Mouse (Mus musculus) heart, postnatal 0 days (tissue): ENCODE measurements around the gene Grifin. TPM values are rescaled to one million over a fixed set of nuclear protein-coding genes. Genes with fewer than 3 reads are reported as not detected.

Source experiments
- ATAC-seq: fragments of 200-750 bp; cut with Nextera tagmentation; 2 replicates; pipeline ENCODE4 v1.8.0; 2017; ENCODE audit warnings: low read depth, moderate number of reproducible peaks, moderate library complexity; ENCODE audit not compliant: insufficient read depth
- DNase-seq: peaks from one replicate; pipeline ENCODE4 v3.0.0-alpha.2; 2016; ENCODE audit warnings: low spot score
- H3K27ac ChIP-seq: fragments of 300-500 bp; sonication (generic); 2 replicates; pipeline ENCODE4 v1.5.1; 2014; ENCODE audit warnings: low read depth, mild to moderate bottlenecking
- H3K27me3 ChIP-seq: fragments of 300-500 bp; sonication (generic); 2 replicates; pipeline ENCODE4 v1.6.1; 2014; ENCODE audit warnings: low read length, mixed read lengths; ENCODE audit not compliant: control insufficient read depth, insufficient read depth
- H3K36me3 ChIP-seq: fragments of 300-500 bp; sonication (generic); replicated peaks from 2 replicates; pipeline ENCODE4 v1.6.1; 2014; ENCODE audit warnings: low read length, mixed read lengths; ENCODE audit not compliant: control insufficient read depth, insufficient read depth
- H3K4me1 ChIP-seq: fragments of 300-500 bp; sonication (generic); 2 replicates; pipeline ENCODE4 v1.6.1; 2014; ENCODE audit warnings: antibody characterized with exemption; ENCODE audit not compliant: control insufficient read depth, insufficient read depth
- H3K4me2 ChIP-seq: fragments of 300-500 bp; sonication (generic); 2 replicates; pipeline ENCODE4 v1.6.1; 2014; ENCODE audit warnings: low read depth, mild to moderate bottlenecking, low read length, moderate library complexity
- H3K4me3 ChIP-seq: fragments of 300-500 bp; sonication (generic); 2 replicates; pipeline ENCODE4 v1.5.1; 2014; ENCODE audit warnings: low read depth, low read length
- H3K9ac ChIP-seq: fragments of 300-500 bp; sonication (generic); replicated peaks from 2 replicates; pipeline ENCODE4 v1.6.1; 2014; ENCODE audit warnings: low read depth, low read length, mixed read lengths
- H3K9me3 ChIP-seq: fragments of 300-500 bp; sonication (generic); replicated peaks from 2 replicates; pipeline ENCODE4 v1.6.1; 2016; ENCODE audit warnings: low read length; ENCODE audit not compliant: control insufficient read depth
- CTCF ChIP-seq: IDR thresholded peaks from 2 replicates; pipeline ENCODE4 v1.5.1; 2016; ENCODE audit warnings: antibody characterized with exemption, control low read depth, low read depth
- EP300 ChIP-seq: IDR thresholded peaks from 2 replicates; pipeline ENCODE4 v1.6.1; 2016; ENCODE audit warnings: antibody characterized with exemption, low read depth
- WGBS: fragments of 180-500 bp; shearing (Covaris S2); extraction: QIAGEN DNeasy Blood & Tissue Kit; methylation state at CpG from one replicate; pipeline ENCODE4 v1.1.7; 2014; 5-methylcytosine and 5-hydroxymethylcytosine counted together
- polyA plus RNA-seq: library from polyadenylated mRNA; unstranded; fragments of >200 nt; fragmentation: Nextera tagmentation; extraction: Ambion mirVana; gene quantifications from 2 replicates; pipeline ENCODE4 v1.2.1, GENCODE M21; 2015
- total RNA-seq: library from RNA; depleted of rRNA; stranded (reverse); fragments of >200 nt; gene quantifications from 2 replicates; pipeline ENCODE4 v1.2.3, GENCODE M21; 2014; ENCODE audit warnings: low replicate concordance

Gene Grifin
- total and polyA plus RNA-seq, 2 experiments from 2014 or later: not detected

DNA sequence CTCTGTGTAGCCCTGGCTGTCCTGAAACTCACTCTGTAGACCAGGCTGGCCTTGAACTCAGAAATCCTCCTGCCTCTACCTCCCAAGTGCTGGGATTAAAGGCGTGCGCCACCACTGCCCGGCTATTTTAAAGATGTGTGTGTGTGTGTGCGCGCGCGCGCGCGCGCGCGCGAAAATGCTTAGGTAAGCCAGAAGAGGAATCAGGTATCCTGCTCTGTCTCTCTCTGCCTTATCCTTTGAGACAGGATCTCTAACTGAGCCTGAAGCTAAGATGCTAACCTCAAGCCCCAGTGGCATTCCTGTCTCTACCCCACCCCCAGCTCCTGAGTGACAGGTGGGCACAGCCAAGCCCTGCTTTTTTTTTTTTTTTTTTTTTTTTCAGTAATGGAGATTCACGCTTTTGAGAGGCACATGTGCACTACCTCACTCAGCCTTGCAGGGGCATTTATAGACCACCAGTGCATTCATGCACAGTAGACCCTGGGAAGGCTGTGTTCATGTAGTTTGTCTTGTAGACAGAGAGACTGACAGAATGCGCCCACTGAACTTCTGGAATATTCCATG is 4.2 kb upstream of the Grifin start:
- Histone ChIP-seq H3K4me3 (no peak overlapping the region), H3K4me2 (no peak overlapping the region), H3K27me3 (no peaks in the 10 kb centered on the region), H3K36me3 (no peaks in the 10 kb centered on the region), H3K9me3 (no peaks in the 10 kb centered on the region), H3K4me1 (peaks cover 15% of the 10 kb centered on the region), H3K27ac (no peak overlapping the region), H3K9ac (no peak overlapping the region)
- DNase-seq (no peak), ATAC-seq (no peak)
- TF ChIP-seq EP300 (no peak), CTCF (no peak)
- 85% methylated on average over 16 of the region's 16 CpGs for WGBS

DNA sequence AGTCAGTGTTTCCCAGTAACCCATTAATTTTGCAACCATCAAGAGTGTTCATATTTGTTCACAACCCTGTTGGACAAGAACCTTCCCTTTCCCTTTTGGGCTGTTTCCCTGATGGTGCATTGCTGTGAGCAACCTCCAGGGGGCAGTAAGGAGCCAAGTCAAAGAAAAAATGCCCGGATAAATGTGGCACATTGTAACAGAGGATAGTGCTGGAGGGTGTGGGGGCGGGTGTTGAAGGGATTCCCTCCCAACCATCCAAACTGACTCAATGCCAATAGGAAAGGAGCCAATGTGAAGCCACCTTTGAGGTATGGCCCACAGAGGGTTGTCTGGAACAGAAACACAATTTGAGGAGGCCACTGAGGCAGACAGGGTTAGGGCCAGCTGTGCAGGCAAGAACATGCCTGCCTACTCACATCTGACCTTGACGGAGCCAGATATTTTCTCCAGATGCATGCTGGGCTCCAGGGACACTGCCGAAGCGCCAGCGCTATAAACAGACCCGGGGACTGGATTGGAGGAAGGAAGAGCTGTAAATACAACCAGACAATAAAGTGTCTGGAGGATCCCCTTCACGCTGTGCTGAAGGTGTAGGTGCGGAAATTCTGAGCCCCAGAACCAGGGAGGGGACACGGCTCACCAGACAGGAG is 3.6 kb upstream of the Grifin start:
- TF ChIP-seq EP300 (no peak), CTCF (peak; percentile 89)
- no peaks in the 10 kb centered on the region for H3K9me3 ChIP-seq
- no peaks in the 10 kb centered on the region for H3K36me3 ChIP-seq
- 22% methylated on average over 10 of the region's 10 CpGs for WGBS
- H3K27me3 ChIP-seq: no peaks in the 10 kb centered on the region
- ATAC-seq: peak; percentile 24; the same call in 1 of the 2 replicates
- H3K4me2 ChIP-seq: 0 out of 2 replicates have a peak overlapping the region, but pooled peaks have one; percentile 3
- 0 out of 2 replicates have a peak overlapping the region, but pooled peaks have one; percentile 27 for H3K27ac ChIP-seq
- H3K9ac ChIP-seq: no peak overlapping the region
- H3K4me1 ChIP-seq: peaks cover 15% of the 10 kb centered on the region
- no peak overlapping the region for H3K4me3 ChIP-seq
- peak; percentile 53 for DNase-seq

DNA sequence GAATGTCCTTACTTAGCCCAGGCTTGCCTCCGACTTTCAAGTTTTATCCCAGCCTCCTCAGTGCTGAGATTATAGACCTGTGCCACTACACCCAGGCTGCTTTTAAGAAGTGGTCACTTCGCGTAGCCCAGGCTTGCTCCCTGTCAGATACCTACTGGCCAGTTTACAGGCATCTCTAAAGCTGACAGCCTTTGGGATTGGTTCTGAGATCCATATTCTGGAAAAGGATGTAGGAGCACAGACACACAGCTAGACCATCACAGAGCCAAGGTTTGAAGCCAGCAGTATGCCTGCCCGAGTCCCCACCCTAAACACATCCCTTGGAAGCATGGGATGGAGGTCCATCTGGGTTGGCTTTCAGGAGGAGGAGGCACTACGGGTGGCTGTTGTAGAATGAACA is 2.9 kb upstream of the Grifin start:
- peaks cover 15% of the 10 kb centered on the region for H3K4me1 ChIP-seq
- H3K9me3 ChIP-seq: no peaks in the 10 kb centered on the region
- TF ChIP-seq EP300: no peak
- no peak for TF ChIP-seq CTCF
- H3K36me3 ChIP-seq: no peaks in the 10 kb centered on the region
- no peak for ATAC-seq
- DNase-seq: no peak
- no peaks in the 10 kb centered on the region for H3K27me3 ChIP-seq
- H3K4me3 ChIP-seq: no peak overlapping the region
- no peak overlapping the region for H3K27ac ChIP-seq
- no peak overlapping the region for H3K4me2 ChIP-seq
- 88% methylated on average over 5 of the region's 5 CpGs for WGBS
- H3K9ac ChIP-seq: no peak overlapping the region

DNA sequence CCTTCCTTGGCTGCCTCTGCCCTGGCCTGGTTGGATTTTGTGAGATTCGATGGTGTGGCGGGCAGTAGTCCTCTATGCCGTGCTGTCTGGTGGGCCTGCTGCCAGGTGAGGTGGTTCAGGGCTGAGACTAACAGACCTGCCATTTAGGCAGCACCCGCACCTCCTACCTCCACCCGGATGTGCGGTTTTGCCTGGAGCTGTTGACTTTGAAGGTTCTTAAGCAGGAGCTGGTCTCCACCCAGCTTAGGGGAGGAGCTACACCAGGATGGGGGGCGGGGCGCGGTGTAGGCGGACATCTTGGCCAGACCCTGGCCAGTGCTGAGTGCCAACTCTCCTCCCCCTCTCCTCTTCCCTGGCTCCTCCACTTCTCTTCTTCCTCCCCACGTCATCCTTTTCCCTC is 2.5 kb upstream of the Grifin start:
- TF ChIP-seq EP300 (no peak), CTCF (no peak)
- Histone ChIP-seq H3K4me2 (no peak overlapping the region), H3K36me3 (no peaks in the 10 kb centered on the region), H3K9ac (no peak overlapping the region), H3K4me1 (peaks cover 15% of the 10 kb centered on the region), H3K4me3 (no peak overlapping the region), H3K9me3 (no peaks in the 10 kb centered on the region), H3K27me3 (no peaks in the 10 kb centered on the region), H3K27ac (no peak overlapping the region)
- no peak for ATAC-seq
- WGBS: 49% methylated on average over 11 of the region's 11 CpGs
- DNase-seq: peak; percentile 11

DNA sequence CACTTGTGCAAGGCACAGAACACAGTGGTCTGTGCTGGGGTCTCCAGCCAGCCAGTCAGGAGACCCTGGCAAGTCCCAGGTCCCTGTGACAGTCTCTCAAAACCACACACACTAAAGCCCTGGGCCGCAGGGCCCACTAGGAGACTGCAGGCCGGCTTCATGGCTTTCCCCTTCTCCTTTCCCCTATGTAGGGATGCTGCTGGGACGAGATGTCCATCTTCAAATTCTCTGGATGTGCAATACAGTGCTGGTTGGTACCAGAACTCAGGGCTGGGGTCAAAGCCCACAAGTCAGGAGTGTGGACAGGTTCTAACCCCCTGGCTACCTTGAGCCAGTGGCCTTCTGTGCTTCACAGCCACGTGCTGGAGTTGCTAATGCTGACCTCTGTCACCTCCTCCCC is 1.4 kb upstream of the Grifin start:
- H3K4me1 ChIP-seq: peaks cover 15% of the 10 kb centered on the region
- no peaks in the 10 kb centered on the region for H3K9me3 ChIP-seq
- DNase-seq (no peak), ATAC-seq (no peak)
- H3K9ac ChIP-seq: no peak overlapping the region
- TF ChIP-seq EP300: no peak
- no peaks in the 10 kb centered on the region for H3K36me3 ChIP-seq
- no peak overlapping the region for H3K27ac ChIP-seq
- no peaks in the 10 kb centered on the region for H3K27me3 ChIP-seq
- no peak overlapping the region for H3K4me3 ChIP-seq
- H3K4me2 ChIP-seq: no peak overlapping the region
- WGBS: 92% methylated on average over 4 of the region's 4 CpGs

DNA sequence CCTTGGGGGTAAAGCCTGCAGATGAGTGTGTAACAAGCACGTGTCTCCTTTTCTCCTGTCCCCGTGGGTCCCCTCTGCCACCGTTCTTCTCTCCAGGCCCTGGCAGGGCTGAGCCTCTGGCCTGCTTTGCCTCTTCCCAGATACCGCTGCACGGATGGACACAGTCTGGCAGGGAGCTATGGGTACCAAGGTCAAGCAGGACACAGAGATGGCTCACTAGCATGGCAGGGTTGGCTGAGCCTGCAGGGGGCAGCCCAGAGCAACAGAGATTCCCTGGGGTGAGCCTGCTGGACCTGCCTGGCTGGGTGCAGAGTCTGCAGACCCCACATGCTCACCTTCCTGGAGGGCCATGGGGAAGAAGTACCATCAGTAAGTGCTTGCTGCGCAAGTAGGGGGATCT is 985 bp upstream of the Grifin start:
- H3K36me3 ChIP-seq: no peaks in the 10 kb centered on the region
- peak; percentile 54 for TF ChIP-seq CTCF
- TF ChIP-seq EP300: no peak
- H3K4me3 ChIP-seq: no peak overlapping the region
- H3K27me3 ChIP-seq: no peaks in the 10 kb centered on the region
- no peak overlapping the region for H3K9ac ChIP-seq
- no peak overlapping the region for H3K27ac ChIP-seq
- ATAC-seq (peak; percentile 54), DNase-seq (peak; percentile 52)
- H3K9me3 ChIP-seq: no peaks in the 10 kb centered on the region
- H3K4me2 ChIP-seq: no peak overlapping the region
- peaks cover 15% of the 10 kb centered on the region for H3K4me1 ChIP-seq
- 39% methylated on average over 6 of the region's 6 CpGs for WGBS
